Mouse (Mus musculus) heart, adult 11 months (tissue): ENCODE data around the gene Fam136a.
A peak's percentile ranks its signal among the peaks of the same experiment; 100 is the strongest.
"Not testable (repeated sequence)": the region's sequence is repeated elsewhere in the genome, so short reads cannot be mapped to it uniquely, and the experiment has no call there.

Source experiments
- DNase-seq: peaks from one replicate; pipeline ENCODE4 v3.0.0; 2022

Fam136a gene

DNA sequence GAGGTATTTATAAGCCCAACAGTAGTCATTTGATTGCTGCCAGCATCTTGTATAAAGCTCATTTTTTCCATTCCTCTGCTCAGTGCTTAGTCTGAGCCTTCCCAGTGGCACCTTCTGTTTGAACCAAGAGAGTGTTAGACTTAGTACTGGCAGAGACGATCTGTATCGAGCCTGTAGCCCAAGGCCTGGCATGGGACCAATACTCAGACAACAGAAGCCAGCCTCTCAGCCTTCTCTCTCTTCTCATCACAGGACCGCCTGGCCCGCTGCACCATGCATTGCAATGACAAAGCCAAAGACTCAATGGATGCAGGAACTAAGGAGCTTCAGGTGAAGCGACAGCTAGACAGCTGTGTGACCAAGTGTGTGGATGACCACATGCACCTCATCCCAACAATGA, 3.0 kb downstream of the Fam136a start:
- no peak for DNase-seq

DNA sequence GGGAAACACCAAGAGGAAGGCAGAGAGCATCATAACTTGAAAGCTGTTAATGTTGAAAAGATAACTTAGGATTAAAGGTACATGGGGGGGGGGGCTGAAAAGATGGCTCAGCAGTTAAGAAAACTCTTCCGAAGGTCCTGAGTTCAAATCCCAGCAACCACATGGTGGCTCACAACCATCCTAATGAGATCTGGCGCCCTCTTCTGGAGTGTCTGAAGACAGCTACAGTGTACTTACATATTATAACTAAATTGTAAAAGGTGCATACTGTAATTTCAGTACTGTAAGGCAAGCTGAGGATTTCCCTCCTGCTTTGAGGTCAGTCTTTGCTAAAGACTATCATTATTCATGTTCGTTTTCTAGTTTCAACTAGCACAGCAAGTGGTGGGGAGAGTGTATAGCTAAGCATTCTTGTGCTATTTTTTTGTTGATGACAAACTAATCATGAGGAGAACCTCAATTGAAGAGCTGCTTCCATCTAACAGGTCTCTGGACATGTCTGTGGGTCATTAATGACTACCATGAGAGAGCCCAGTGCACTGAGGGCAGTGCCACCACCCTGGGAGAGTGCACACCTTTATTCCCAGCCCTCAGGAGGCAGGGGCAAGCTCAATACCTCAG, 4.8 kb downstream of the Fam136a start:
- DNase-seq = no peak

DNA sequence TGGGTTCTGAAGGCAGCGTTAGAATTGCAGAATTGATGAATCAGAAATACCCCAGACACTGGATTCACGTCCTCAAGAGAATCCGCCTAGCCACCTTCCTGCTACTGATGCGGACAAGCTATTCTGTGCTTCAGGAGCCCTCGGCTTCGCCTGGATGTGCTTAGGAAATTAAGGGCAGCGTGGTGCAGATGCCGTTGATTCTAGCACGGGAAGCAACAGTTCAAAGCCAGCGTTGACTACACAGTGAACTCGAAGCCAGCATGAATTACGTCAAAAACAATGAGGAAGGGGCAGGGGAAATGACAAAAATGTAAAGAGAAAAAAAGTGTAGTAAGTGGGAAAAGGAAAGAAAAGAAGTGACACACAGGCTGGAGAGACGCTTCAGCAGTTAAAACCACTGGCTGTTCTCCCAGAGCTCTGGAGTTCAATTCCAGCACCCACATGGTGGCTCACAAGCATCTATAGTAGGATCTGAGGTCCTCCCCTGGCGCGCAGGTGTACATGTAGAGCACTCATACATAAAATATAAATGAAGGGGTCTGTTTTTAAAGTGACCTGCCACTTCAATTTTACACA, 5.4 kb downstream of the Fam136a start, which contains the start of gene Snrpg:
Snrpg (plus strand) TSS at position 541 of the 576 bp plus-strand sequence.
- DNase-seq = no peak

DNA sequence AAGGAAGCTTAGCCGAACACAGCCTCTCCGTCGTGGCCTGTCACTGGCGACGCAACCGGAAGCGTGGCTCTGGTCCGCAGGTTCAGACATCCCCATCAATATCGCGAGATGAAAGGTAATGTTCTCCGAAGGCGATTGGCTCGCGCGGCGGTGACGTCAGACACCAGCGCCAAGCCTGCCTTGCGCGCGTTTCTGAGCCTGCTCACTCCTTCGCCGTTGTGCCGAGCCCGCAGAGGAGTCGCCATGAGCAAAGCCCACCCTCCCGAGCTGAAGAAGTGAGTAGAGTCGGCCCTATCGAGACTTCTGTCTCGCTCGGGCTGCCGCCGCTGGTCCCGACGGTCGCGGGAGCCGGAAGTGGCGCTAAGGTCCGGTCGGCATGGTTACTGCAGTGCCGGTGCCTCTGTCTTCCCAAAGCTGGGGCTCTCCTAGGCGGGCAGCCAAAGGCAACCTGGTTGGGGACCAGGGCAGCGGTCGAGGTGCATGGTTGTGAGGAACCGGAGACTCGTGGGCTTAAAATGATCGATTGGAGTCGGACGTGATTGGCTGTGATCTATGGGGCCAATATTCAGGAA, 6.0 kb downstream of the Fam136a start:
- DNase-seq = peak; percentile 100

DNA sequence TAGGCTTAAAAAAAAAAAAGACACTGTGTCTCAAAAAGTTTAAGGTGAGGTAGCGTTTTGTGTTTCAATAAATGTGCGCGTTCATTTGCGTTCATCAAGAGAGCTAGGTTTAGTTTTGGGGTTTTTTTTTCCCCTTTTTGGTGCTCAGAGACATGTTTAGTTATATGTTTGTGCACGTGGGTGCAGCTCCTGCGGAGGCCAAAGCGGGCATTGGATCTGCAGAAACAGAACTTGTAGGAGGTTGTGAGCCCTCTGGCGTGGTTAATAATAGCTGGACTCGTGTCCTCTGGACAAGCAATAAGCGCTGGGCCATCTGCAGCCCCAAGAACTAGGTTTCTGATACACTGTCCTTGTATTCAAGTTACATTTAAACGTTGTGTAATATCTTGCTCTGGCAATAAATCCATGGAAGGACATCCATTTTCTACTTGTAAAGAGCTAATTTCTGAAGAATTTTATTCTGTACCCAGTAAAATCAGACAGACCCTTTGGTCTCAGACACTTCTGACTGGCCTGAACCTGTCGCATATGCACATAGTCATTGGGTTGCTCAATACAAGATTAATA, 6.6 kb downstream of the Fam136a start:
- DNase-seq = no peak

DNA sequence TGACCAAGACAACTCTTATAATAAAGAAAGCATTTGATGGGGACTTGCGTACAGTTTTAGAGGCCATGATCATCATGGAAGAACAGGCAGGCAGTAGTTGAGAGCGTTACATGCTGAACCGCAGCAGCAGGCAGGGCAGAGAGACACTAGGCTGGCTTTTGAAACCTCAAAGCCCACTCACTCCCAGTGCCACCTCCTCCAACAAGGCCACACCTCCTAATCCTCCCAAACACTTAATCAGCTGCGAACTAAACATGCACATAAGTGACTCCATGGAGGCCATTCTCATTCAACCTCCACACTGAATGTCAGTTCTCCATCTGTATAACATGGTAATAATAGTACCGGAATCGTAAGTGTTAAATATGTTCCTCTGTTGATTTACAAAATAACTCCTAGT, 8.1 kb downstream of the Fam136a start:
- DNase-seq = no peak

DNA sequence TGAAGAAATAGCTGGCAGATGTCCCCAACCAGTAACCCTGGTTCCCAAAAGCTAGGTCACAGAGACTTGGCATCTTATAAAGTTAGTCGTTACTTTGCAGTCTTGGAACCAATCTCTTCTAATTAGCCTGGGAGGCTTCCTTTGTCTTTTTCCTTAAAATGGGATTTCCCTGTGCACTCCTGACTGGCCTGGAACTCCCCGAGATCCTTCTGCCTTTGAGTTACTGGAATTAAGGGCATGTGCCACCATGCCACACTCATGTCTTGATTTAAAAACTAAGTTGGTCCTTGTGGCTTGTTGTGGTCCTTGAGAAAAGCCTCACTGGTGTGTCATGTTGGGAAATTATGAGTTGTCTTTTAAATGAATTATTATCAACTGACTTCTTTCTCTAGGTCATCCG, 12.9 kb downstream of the Fam136a start:
- no peak for DNase-seq

DNA sequence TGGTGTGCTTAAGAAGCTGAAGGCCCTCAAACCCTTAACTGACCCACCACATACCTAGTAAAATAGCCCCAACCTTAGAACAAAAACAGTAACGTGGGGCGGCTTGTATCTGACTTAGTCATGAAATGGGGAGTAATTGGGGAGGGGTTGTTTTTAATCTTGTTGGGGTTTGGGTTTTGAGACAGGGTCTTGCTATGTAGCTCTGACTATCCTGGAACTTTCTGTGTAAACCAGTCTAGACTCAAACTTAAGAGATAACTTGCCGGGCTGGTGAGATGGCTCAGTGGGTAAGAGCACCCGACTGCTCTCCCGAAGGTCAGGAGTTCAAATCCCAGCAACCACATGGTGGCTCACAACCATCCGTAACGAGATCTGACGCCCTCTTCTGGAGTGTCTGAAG, 14.7 kb downstream of the Fam136a start:
- not testable (repeated sequence) for DNase-seq

DNA sequence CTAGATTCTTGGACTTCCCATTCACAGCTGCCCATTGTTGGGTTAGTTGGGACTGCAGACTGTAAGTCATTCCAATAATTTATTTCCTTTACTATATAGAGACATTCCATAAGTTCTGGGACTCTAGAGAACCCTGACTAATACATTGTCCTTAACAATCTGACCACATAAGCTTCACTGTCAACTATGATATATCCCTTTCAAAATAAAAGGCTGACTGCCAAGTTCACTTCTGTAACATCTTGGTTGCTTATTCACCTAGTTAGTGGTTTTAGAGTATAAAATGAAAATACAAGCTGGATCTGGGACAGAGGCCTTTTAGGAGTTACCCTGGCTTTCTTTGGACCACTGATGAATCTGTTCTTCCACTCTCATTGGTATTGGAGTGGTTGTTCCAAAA, 17.1 kb downstream of the Fam136a start:
- DNase-seq = no peak

DNA sequence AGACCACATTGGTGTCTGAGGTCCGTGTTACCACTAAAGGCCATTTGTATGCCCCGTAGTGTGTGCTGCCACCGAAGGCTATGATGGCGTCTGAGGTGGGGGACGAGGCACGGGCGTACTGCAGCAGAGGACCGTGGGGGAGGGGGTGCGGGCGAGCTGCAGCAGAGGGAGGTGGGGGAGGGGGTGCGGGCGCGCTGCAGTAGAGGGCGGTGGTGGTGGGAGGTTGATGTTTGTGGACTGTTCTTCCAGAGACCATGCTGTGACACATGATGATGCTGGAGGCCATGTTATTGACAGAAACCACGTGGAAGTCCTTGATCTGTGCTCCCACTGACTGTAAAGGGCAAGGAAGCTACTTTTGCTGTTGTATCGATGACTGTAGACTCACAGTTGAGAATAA, 17.9 kb downstream of the Fam136a start:
- no peak for DNase-seq

DNA sequence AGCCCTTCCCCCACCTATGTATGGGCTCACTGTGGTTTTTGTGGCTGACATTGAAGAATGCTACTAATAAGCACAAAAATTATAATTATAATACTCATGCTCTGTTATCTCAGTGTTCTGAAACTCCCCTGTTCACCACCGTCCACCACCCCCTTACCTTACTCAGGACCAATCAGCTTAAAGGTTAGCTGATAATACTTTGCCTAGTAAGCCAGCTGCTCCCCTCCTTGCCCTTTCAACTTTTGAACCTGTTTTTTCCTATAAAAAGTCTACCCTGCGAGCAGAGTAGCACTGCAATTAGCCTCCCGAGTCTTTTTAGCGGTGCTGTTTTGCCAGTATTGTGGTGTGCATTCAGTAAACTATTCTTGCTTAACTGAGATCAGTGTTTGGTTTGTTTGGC, 19.2 kb downstream of the Fam136a start:
- DNase-seq = no peak

DNA sequence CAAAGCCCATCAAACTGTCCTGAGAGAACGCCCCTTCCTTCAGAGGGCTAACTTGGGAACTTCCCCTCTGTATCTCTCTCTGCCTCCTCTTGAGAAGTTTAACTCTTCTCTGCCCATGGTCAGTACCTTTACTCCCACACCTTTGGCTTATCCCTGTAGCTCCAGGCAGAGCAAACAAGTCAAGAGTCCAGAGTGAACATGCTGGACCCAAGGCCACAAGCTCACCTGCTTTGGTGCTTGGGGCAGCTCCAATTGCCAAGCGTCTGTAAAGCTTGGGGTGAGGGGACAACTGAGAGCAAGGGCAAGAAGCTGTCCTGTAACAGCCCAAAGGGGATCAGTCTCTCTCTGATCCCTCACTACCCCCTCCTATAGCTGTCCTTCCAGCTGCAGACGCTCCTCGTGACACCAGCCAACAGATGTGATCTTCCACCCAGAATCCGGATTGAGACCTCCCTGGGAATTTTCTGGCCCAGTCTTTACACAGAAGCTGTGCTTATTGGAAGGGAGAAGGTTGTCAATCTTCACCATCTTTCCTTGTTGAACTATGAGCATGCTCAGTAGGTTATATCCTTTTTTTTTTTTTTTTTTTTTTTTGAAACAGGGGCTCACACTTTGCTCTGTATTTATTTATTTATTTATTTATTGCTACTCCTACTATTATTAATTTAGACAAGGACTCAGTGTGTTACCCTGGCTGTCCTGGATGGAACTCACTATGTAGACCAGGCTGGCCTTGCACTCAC, 20.1 kb downstream of the Fam136a start:
- no peak for DNase-seq

DNA sequence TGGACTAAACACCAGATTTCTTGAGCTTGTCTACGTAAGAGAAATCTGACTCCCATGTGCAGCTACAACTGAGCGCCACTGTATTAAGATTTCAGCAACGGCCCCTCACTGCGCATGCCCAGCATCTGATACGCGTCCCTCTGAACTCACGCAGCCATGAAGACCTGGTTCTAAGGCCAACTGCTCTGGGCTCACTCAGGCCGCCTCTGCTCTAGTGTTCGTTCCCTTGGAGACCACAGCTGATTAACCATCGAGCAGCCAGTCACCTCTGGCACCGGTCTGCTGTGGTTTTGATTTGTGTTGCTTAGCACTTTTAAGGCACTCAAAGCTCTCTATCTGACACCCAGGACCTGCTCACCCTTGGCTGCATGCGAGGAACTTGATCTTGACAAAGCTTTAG, 21.9 kb downstream of the Fam136a start:
- DNase-seq = no peak

DNA sequence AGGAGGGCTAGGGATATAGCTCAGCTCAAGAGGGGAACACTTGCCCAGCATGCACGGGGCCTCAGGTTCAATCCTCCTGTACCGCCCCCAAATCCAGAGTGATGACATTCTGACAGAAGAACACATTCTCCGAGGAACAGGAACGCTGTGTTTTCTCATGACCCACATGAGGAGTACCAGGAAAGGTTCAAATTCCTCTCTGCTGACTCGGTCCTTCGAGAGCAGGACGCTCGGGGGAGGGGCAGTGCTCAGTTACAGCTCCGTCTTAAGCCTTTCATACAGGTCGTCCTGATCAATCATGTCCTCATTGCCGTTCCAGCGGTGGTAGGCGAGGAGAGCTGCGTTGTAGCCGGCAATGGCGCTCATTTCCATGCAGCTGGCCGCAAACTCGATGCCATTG, 23.0 kb downstream of the Fam136a start:
- peak; percentile 88 for DNase-seq

DNA sequence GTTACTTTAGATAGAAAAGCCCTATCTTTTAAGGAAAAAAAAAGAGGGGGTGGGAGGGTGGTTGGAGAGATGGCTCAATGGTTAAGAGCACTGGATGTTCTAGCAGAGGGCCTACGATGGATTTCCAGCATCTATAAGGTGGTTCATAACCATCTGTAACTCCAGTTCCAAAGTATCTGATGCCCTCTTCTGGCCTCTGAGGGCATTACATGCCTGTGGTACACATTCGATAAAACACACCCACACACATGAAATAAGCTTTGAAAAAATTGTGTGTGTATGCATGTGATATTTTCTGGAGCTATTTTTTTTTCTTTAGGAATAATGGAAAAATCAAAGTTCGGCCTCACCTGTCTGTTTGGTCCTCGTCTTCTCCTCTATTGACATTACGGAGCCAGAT, 25.9 kb downstream of the Fam136a start:
- DNase-seq = no peak

DNA sequence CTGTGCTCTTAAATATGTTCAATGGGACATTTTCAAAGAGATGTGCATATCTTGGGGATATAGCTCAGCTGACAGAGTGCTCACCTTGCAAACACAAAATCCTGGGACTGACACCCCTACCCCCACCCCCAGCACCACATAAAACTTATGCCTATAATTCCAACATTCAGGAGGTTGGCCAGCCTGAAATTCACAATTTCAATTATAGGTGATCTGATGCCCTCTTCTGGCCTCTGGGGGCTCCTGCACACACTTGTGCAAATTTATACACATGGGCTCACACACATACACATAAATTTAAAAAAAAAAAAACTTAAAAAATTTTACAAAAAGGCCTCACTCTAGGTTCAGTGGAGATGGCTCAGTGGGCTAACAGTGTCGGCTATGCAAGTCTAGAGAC, 27.7 kb downstream of the Fam136a start:
- DNase-seq = no peak

DNA sequence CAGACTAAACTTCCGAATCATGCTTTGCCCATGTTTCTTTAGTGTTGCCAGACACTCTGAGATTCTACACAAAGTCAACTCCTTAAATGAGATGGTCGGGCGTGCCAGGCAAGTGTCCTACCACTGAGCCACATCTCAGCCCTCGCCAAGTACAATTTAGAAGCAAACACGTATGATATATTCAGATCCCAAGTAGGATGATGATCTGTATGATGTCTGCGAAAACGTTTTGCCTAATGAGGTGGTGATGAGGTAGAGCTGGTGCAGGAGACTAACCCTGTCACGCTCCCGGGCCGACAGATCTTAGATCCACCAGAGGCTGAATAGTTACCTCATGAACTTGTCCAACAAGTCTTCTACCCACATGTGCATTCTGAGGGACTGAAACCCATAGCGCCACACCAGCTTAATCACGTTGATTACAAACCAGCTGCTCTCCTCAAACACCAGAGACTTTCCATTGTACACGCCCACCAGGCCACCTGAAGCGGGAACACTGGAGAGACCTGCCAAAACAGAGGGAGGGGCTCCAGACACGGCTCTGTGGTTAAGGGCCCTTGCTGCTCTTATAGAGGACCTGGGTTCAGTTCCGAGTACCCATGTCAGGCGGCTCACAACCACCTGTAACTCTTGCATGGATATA, 28.8 kb downstream of the Fam136a start:
- DNase-seq = peak; percentile 82

DNA sequence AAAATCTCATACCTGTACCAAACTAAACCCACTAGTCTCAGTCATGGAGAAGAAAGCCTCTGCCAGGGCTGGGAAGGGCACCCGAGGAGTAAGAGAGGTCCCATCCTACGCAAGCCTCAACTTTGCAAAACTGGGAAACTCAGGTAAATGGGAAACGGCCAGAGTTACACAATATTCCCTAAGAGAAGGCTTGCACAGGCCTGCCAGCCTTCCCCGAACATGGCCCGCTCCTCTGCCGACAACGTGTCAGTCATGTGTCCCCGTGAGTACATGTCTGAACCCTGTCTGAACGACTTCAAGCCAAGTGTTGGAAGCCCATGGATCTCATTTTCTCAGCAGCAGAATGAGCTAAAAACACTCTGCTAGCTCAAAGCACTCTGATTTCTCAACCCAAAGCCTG, 29.6 kb downstream of the Fam136a start:
- DNase-seq = peak; percentile 80

DNA sequence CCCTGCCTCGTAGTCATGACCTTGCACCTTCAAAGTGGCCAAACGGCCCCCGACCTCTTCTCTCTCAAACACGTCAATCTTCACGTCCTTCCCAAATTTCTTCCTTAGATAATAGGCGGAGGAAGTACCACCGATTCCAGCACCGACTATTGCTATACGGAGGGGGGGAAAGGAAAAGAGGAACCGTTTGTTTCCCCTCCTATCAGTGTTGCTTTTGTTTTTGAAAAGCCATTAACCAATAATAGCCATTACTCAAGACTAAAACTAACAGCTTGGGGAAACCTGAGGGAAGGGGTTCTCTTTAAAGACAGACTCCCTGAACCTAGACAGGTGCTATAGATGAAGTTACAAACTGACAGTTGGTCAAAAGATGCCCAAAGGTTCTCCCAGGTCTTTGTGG, 30.5 kb downstream of the Fam136a start:
- no peak for DNase-seq

DNA sequence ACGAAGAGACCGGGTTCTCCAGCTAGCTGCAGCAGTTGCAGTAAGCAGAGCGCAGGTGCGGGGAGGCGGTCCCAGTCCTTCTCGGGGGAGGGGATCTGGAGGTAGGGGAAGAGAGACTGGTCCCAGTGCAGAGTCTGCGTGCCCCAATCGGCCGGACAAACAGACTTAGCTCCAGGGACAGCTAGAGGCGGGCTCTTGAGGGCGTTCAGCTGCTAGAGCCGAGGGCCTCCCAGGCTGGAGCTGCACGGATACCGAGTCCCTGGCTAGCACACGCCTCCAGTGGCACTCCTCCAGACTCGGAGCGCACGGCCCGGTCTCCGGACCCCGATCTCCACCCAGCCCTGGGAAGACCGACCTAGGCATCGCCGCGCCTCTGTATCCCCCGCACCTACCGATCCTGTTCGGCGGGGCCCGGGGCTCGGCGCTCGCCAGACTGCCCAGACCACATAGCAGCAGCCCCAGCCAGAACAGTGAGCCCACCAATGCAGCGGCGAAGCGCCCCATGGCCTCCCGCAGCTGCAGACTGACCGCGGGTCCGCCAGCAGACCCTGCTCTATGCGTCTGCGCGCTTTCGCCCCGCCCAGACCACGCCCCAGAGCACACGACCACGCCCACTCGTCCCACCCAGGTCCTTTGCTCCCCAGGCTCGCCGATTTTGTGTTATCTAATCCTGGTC, 31.3 kb downstream of the Fam136a start, which contains the start of gene Pcyox1:
Pcyox1 (minus strand) TSS at position 574 of the 676 bp plus-strand sequence.
- peak; percentile 99 for DNase-seq

DNA sequence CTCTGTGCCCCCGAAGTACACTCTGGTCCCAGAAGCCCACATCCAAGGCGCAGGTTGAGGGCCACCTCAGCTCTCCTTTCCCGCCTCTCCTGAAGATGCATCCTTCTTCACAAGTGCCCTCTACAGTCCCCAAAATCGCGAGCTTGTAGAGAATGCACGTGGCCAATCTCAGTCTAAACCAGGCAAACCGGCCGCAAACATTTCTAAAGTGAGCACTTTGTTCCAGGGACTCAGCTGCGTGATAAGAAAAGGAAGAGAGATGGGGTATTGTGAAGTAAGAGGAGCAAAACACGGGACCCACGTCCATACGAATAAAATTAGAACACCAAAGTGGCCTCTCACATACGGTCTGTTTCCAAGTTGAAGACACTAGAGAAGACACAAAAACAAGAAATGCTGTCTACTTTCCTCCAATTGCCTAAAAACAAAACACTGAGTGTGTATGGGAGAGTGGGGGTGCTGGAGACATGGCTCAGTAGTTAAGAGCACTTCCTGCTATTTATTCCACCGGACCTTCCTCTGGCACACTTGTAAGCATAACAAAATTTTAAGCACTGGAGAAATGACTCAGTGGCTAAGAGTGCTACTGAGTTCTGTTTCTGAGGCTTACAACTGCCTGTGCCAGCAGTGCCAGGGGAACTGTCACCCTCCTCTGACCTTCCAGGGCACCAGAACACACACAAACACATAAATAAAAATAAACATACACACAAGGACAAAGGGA, 32.0 kb downstream of the Fam136a start:
- no peak for DNase-seq

DNA sequence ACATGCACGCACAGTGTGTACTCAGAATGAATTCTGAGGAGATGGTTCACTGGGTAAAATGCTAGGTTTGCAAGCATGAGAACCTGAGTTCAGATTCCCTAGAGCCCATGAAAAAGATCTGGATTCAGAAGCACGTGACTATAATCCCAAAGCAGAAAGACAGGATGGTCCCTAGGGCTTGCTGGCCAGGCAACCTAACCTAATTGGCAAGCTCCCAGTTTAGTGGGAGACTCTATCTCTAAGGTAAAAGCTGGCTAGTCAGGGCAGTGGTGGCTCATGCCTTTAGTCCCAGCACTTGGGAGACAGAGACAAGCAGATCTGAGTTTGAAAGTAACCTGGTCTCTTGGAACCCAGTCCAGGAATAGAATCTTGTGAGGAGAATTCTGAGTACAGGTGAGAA, 33.5 kb downstream of the Fam136a start:
- peak; percentile 66 for DNase-seq
